Mouse (Mus musculus): Measurements from ENCODE around the gene Asic2.
A peak's percentile ranks its signal among the peaks of the same experiment; 100 is the strongest.

Asic2 gene

DNA sequence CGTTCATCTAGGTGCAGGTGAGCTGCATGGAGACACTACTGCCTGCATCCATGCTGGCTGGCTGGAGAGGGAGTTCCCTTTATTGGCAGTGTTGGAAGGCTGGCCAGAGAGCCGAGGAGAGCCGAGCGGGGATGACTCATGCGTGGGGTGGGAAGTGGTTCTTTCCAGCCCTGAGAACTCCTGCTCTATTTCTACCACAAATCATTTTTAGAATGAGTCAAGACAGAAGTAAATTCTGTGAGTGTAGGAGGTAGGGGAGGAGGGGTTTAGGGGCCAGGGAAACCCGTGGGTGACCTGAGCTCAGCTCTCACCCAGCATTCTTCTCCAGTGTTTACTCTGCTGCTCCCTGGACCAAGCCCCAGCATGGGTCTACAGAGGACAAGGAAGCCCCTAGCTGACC lies 872.2 kb downstream of the Asic2 start:
- DNase-seq (ENCODE audit: low spot score) = peak; percentile 55

DNA sequence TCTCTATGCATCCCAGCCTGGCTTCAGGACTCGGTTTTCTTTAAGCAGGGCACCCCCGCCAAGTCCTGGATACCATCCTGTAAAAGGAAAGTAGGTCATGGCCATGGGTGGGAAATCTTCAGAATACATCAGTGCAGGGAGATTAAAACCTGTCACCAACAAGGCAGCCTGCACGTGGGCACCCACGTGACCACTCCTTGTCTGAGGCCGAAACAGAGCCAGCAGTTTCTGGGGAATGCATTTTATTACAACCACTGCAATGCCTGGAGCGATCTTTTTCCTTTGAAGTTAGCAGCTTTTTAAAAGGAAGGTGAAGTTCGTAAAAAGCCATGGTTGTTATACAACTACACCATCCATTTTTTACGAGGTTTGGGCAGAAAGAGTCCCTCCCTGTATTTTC lies 873.7 kb downstream of the Asic2 start:
- peak; percentile 36 for DNase-seq (ENCODE audit: low spot score)

DNA sequence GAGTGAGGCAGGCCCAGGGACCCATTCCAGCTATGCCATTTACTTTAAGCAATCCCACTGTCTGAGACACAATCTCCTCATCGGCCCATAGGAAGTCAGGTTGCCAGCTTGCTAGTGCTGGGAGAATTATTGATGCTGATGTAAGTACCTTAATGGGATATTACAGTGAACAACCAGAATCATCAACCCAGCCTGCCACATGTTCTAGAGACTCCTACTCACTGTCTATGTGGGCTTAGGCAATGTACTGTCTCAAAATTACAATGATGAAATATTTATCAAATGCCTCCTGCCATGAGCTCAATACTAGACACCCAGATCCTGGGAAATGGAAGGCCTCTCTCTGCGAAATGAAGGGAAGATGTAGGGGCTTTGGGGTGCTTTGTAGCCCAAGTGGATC lies 876.1 kb downstream of the Asic2 start:
- no peak for DNase-seq (ENCODE audit: low spot score)

DNA sequence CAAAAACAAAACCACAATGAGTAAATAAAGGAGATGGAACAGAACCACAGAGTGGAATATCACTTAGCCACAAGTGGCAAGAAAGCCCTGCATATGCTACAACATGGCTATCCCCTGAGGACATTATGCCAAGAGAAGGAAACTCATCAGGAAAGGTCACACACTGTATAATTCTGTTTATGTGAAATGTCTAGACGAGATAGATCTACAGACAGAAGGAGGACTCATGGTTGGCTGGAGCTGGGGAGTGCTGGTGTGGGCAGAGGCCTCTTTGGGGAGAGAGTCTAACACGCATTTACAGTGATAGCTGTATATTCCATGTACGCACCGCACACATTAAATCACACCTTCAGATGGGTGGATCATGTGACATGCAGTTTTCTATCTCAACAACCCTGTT lies 884.4 kb downstream of the Asic2 start:
- no peak for DNase-seq (ENCODE audit: low spot score)

DNA sequence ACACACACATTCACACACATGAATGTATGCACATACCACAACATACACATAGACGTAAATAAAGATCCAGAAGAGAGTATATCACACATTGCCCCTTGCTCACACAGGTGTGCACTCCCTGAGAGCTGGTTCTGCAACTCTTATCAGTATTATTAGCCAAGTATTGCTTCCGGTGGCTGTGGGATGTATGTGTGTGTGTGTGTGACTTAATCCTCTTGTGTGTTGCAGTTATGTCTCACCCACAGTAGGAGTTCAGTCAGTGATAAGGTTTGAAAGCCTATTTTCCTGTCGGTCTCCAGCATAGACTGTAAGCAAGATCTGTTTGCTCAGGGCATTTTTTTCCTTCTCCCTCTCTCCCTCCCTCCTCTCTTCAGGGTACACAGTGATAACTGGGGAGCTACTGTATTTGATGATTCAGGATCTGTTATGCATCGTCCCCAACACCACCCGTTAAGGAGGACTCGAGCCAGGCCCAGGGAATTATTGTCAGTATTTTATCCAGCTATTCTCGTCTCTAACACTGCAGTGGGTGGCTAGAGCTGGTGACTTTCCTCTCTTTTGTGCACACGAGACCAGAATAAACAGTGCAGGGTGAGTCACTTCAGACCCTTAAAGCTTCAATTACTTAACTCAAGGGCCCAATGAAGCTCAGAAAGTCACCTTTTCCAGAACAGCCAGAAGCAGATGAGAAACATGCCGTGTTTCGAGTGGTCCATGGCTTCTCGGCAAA lies 888.0 kb downstream of the Asic2 start:
- no peak for DNase-seq (ENCODE audit: low spot score)

DNA sequence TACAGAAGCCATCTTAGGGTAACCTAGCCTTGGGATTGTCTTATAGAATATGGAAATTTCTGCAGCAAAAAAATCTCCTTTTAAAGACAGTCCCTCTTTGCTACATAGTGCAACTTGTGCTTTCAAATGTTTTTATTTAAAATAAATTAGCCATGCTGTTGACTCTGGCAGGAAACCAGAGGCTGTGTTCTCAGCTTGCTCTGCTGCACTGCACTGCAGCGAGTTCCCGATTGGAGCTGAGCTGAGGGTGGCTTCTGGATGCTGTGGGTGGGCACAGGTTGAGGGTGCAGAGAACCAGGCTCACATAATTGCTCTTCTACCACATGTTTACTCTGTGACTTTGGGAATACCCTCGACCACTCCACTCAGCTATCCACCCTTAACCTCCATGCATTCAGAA lies 889.0 kb downstream of the Asic2 start:
- DNase-seq (ENCODE audit: low spot score) = no peak

DNA sequence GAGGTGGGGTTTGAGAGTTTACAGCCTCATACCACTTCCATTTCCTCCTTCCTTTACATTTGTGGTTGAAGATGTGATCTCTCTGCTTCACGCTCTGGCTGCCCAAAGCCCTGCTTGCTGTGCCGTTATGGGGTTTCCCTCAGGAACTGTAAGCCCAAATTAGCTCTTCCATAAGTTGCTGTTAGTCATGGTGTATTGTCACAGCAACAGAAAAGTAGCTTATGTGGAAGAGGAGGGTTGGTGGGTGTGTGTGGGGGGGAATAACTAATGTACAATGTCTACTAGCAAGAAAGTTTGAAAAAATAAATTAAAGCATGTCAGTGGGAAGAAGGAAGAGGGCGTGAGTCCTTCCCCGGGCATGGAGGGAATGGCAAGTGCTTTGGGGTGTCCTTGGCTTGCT lies 896.4 kb downstream of the Asic2 start:
- DNase-seq (ENCODE audit: low spot score) = no peak

DNA sequence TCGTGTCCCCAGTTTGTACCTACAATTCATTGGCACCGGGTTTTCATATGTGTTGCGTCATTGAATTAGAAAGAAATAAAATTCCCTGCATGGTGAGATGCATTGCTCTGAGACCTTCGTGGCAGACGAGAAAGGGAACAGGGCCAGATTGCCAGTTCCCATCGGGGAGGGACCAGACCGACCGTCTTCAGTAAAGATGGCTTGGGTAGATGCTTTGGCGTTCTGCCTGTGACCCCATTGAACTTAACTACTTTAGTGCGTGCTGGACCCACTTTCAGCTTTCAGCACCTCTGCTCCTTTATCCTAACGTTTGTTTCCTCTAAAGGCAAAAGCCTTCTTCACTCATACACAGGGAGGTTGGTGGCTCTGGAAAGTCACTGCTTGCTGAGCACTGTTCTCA lies 902.9 kb downstream of the Asic2 start:
- no peak for DNase-seq (ENCODE audit: low spot score)

DNA sequence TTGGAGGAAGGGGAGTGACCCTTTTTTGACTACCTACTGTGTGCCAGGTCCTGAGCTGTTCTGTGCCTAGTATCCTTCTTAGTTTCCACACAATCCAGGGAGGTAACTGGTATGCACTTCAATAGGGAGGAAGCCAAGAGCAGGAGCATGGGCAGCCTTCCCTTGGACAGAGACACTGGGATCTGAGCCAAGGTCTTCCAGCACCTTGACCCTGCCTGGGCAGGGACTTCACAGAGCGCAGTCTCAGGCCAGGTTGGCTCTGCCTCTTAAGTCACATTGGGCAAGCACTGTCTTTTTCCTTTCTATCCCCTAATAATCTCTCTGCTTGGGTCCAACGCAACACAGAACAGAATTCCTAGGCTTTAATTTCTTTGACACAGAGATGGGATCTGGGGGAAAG lies 904.3 kb downstream of the Asic2 start:
- DNase-seq (ENCODE audit: low spot score) = no peak

DNA sequence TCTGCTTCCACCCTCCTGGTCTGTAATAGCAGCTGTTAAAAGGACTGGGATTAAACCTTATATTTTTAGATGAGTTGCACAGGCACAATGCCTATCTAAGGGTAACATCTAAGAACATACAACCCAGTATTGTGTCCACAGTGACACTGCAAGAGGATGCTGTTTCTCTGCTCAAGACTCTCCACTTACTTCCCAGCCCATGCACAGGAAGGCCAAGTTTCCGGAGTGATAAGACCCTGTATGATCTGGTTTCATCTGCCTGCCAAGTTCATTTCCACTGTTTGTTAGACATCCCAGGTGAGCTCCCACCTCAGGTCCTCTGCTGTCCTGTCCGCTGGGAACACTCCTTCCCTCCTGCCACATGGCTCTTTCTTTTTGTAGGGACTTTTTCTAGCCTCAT lies 908.2 kb downstream of the Asic2 start:
- no peak for DNase-seq (ENCODE audit: low spot score)

DNA sequence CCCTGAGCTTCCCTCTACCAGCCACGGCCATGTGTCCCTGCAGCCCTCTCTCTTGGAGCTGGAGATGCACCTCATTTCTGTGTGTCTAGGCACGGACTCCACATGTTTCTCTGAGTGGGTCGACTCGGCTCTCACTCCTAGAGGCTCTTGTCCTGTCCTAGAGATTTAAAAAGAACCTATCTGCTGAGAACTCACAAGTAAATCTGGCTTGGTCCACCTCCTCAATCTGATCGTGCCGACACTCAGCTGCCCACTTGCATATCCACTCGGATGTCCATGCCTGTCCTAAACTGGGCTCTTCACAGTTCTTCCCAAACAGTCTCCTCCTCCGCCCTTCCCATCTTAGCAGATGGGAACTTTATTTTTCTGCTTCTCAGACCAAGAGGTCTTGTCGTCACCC lies 908.7 kb downstream of the Asic2 start:
- peak; percentile 27 for DNase-seq (ENCODE audit: low spot score)

DNA sequence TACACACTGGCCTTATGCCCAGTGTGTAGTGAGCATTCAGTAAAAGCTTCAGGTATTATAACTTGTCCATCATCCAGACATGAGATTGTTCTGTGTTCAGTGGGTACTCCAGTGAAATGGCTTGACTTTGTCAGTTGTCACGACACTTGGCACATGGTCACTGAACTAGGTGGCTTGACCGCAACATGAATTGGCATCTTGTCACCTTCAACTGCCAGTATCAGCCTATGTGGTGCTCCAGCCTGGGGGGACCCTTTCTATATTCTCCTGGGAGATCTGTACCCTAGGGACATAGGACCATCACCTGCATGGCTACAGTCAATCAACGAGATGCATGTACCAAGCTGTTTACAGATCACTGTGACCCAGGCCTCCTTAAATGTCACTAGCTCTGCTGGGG lies 910.8 kb downstream of the Asic2 start:
- no peak for DNase-seq (ENCODE audit: low spot score)

DNA sequence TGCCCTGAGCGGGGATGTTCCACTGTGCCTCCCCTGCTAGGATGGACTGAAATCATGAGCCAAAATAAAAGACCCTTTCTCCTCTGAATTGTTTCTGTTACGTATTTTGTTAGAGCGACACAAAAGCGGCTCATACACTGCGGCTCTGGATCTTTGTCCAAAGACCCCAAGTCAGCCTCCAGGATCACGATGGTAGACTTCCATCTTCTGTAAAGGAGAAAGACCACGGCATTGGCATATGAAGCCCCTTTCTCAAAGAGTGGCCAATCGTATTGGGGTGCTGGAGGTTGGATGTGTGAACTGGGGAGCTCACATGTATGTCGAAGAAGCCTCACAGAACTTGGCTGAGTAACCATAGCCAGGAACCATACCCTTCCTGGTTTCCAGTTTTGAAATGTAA lies 911.5 kb downstream of the Asic2 start:
- DNase-seq (ENCODE audit: low spot score) = no peak

DNA sequence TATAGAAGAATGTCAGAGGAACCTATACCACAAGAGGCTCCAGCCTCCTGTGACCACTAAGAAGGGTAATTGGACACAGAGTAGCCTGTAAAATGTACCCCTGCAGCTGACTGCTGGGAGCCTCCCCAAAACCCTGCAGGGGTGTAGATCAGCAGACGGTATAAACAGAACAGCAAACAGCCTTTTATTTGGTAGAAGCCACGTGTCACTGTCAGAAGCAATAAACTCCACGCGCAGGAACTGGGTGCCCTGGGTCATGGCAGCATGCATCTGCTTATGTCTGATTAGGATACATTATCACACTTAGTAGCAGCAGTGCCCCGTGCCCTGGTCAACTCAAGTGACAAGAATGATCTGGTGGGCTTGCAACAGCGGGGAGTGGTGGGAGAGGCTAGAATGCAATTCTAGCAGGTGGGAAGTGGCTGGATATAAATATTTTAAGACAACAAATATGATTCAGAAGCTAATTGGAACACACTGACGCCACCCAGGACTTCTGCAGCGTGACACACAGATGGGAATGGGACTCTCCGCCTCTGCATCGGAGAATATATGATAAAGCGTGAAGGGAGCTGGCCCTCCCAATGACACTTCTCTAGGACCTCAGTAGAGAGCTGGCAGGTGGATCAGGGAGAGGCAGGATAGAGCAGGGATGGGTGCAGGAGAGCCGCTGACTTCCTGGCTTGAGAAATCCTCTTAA lies 912.7 kb downstream of the Asic2 start:
- no peak for DNase-seq (ENCODE audit: low spot score)

DNA sequence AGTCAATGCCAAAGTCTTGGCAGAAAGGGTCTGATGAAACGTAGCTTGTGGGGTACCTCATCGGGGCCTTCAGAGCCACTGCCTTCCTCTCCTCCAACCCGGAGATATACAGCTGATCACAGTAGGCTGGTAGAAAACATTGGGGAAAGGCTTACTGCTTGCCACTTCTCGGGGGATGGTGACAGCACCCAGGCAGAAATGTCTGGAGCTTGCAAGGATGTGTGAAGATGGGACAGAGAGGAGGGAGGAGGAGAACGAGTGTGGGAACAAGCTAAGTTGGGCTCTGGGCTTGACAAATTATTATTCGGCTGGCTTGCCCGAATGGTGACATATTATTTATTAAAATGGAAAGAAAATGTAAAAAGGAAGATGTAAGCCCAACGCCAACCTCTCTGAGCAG lies 914.4 kb downstream of the Asic2 start:
- no peak for DNase-seq (ENCODE audit: low spot score)

DNA sequence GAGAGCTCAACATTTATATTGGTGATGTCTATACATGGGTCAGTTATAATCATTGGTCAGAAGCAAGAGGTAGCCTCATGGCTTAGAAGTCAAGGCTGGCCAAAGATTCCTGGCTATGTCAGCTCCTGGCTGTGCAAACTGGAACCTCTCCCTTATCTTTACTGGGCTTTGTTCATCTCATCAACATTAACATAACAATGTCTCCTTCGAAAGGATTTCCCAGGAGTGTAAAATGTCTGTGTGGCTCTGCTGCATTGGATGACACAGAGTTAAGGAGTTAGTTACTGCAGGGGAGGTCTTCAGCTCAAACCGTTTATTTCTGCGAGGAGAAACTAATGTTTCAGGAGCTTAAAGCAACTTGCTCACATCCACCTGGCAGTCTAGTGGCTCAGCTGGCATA lies 926.6 kb downstream of the Asic2 start:
- no peak for DNase-seq (ENCODE audit: low spot score)

DNA sequence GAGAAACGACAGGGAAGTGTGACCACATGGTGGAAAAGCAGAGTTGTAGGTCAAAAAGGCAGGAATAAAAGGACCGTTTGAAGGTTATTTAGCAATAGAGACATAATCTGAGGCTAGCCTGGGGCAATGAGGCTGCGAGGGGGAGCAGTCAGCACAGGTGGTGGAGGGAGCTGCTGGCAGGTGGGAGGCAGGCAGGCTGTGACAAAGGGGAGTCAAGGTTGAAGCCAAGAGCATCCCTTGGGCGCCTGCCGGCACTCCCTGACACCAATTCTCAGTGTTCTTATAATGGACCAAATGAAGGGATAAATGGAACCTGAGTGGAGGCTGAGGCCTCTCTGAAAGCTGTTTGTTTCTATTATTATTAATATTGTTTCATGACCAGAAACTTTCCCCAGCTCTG lies 928.3 kb downstream of the Asic2 start:
- no peak for DNase-seq (ENCODE audit: low spot score)

DNA sequence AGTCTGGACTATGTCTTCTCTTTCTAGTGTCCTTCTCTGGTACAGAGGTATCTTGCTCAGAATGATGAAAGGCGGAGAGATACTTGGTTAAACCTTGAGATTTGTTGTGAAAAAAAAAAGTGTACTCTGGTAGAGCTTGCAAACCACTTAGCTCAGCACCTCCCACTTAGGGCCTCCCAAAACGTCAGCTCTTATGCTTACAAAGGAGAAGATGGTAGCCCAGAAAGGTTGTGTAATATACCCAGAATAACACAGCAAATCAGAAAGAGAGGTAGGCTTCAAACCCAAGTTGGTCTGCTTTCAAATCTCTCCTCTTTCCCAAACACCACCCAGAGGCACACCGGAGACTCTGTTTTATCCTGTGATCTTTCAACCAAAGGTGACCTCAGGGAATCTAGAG lies 936.1 kb downstream of the Asic2 start:
- DNase-seq (ENCODE audit: low spot score) = no peak

DNA sequence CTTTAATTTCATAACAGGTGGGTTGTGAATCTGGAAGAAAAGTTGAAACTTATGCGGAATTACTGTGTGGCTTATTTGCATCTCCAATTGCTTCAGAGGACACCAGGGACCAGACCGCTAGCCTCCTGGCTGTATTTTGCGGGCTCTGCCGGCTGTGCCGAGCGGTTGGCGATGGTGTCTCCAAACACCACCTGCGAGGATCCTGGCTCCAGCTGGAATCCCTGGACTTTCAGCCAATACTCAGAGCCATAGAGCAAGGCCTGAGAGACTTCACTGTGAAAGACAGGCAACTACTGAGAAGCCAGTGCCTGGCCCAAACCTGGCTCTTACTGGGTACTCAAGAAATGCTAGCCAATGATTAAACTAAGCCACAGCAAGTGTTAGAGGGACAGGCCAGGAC lies 953.5 kb downstream of the Asic2 start:
- no peak for DNase-seq (ENCODE audit: low spot score)

DNA sequence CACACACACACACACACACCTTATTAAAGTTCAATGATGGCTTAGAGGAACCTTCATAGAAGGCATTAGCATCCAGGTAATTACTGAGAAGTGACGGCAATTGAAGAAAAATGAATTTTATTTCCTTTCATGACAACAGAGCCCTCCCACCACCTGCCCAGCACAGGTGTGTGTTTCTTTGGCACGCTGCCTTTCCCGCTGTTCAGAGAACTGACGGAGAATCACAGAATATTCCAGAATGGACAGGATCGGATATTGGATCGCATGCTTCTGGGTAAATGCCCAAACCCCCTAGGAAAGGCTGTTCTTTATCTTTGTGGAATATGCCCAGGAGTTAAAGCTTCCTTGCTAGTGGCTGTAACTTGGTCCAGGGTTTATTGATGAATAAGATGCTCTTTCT lies 954.8 kb downstream of the Asic2 start:
- no peak for DNase-seq (ENCODE audit: low spot score)

DNA sequence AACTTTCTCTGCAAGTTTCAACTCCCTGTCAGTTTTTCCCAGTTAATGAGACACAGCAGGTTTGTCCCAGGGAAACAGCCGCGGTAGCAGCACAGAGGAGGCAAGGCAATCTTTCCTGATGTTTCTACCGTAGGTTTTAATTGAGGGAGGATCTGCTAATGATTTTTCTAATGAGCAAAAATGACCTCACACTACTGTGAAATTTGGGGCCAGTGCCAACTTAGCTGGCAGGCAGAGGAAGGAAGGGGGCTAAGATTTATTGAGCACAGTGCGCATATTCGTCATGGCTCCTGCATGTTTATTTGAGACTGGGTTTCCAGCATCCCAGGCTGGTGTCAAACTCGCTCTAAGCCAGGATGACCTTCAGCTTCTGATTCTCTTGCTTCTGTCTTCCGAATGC lies 957.5 kb downstream of the Asic2 start:
- no peak for DNase-seq (ENCODE audit: low spot score)

DNA sequence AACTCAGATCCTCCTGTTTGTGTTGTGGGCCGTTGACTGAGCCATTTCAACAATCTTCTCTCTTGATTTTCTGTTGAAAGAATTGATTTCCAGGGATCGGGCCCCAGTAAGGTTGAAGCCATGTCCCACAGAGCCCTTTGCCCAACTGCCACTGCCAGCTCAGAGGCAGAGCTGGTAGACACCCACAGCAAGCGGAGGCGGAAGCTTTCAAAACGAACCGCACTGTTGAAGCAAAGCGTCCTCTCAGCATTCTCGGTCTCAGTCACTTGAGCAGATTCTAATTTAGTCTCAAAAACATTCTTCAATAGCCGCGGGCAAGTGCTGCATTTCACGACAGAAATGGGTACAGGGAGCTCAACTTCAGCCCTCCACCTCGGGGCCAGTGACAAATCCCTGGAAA lies 958.9 kb downstream of the Asic2 start:
- peak; percentile 14 for DNase-seq (ENCODE audit: low spot score)

DNA sequence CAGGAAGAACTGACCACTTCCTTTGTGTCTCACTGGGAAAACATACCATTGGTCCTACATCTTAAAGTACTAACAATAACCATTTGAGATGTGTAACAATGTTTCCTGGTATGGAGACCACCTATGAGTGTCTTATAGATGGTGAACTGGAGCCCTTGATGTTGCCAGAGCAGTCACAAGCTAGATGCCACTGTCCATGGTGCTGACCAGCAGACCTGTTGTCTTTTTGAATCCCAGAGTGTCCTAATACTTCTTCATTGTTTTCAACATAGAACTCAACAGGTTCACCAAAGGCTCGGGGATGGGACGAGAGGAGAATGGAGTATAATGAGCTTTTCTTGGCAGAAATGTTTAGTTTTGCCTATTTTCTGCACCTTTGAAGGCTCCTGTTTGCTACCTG lies 962.4 kb downstream of the Asic2 start:
- no peak for DNase-seq (ENCODE audit: low spot score)

DNA sequence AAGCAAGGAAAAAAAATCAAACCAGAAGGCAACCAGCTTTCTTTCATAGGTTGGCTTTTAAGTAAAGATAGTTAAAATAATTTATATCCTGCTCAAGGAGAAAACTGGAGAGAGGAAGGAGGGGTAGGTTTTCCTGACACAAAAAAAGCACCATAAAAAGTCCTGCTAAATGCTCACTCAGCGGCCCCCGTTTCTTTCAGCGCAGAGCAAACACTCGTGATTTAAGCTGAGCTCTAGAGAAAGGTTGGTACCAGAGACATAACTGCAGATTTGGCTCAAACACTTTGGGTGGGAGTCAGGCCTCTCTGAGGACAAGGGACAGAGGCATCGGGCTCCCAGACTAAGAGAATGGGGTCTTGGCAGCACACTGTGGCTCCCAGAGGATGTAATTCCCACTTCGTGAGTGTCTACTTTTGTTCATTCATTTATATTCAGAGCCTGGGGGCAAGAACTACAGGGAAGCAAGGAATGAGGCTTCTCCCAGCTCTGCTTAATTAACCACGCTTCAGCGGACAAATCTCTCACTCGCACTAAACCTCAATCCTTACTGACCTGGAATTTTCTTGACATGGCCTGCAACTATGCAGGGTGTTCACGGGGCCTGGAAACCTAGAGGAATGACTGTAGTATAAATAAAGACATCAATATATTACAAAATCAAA lies 965.4 kb downstream of the Asic2 start:
- DNase-seq (ENCODE audit: low spot score) = no peak
